Mouse (Mus musculus) MEL (cell line): ENCODE measurements at regions not wholly inside any gene's neighbourhood (a gene's known extent, or its start where the extent isn't known, plus 50 kb on each side); places are given as distances from the start of the nearest gene placed in this dataset.

Experiments used
- BHLHE40 ChIP-seq: IDR thresholded peaks from 2 replicates; pipeline ENCODE4 v1.6.1; 2012; ENCODE audit warnings: low read depth, mild to moderate bottlenecking, inconsistent platforms, low read length, improper control_type of control experiment, borderline replicate concordance
- CTCF ChIP-seq, 3 experiments: IDR thresholded peaks in 2 of 3; conservative IDR thresholded peaks in 1 of 3; 2 replicates each; pipeline ENCODE4 v1.5.1; 2011 to 2012; ENCODE audit warnings: low read length in 3 of 3, low read depth in 2 of 3, mild to moderate bottlenecking in 2 of 3, improper control_type of control experiment in 1 of 3, inconsistent platforms in 1 of 3, mixed read lengths in 1 of 3, moderate library complexity in 1 of 3; ENCODE audit not compliant: control insufficient read depth in 1 of 3, insufficient read depth in 1 of 3, poor library complexity in 1 of 3, severe bottlenecking in 1 of 3
- EP300 ChIP-seq, 2 experiments: IDR thresholded peaks; 2 replicates each; pipeline ENCODE4 v1.6.1; 2011; ENCODE audit warnings: improper control_type of control experiment in 2 of 2, low read length in 2 of 2, low read depth in 1 of 2, mild to moderate bottlenecking in 1 of 2
- GATA1 ChIP-seq: IDR thresholded peaks from 2 replicates; pipeline ENCODE4 v1.6.1; 2011; ENCODE audit warnings: low read depth, low read length, improper control_type of control experiment
- KAT2A ChIP-seq: conservative IDR thresholded peaks from 2 replicates; pipeline ENCODE4 v1.6.1; 2012; ENCODE audit warnings: low read depth, low read length, improper control_type of control experiment, inconsistent platforms
- MAZ ChIP-seq: IDR thresholded peaks from 2 replicates; pipeline ENCODE4 v1.6.1; 2012; ENCODE audit warnings: low read depth, mild to moderate bottlenecking, inconsistent platforms, low read length, improper control_type of control experiment
- POLR2A ChIP-seq, 2 experiments: IDR thresholded peaks; 2 replicates each; pipeline ENCODE4 v1.6.1; 2011 to 2012; ENCODE audit warnings: low read length in 2 of 2, mild to moderate bottlenecking in 2 of 2, control low read depth in 1 of 2, improper control_type of control experiment in 1 of 2, low read depth in 1 of 2, moderate library complexity in 1 of 2; ENCODE audit not compliant: control insufficient read depth in 1 of 2, insufficient read depth in 1 of 2, poor library complexity in 1 of 2
- POLR2AphosphoS2 ChIP-seq: IDR thresholded peaks from 2 replicates; pipeline ENCODE4 v1.6.1; 2011; ENCODE audit warnings: low read length, improper control_type of control experiment
- RCOR1 ChIP-seq: IDR thresholded peaks from 2 replicates; pipeline ENCODE4 v1.6.1; 2012; ENCODE audit warnings: low read depth, mild to moderate bottlenecking, inconsistent platforms, low read length, improper control_type of control experiment
- UBTF ChIP-seq: IDR thresholded peaks from 2 replicates; pipeline ENCODE4 v1.6.1; 2012; ENCODE audit warnings: low read depth, mild to moderate bottlenecking, inconsistent platforms, low read length, improper control_type of control experiment, moderate library complexity, borderline replicate concordance; ENCODE audit not compliant: insufficient read depth
- USF1 ChIP-seq: IDR thresholded peaks from 2 replicates; pipeline ENCODE4 v1.6.1; 2014; ENCODE audit warnings: low read depth, mild to moderate bottlenecking, inconsistent platforms, low read length, improper control_type of control experiment, moderate library complexity
- ZC3H11A ChIP-seq: IDR thresholded peaks from 2 replicates; pipeline ENCODE4 v1.6.1; 2012; ENCODE audit warnings: low read depth, mild to moderate bottlenecking, inconsistent platforms, low read length, improper control_type of control experiment
- ZKSCAN1 ChIP-seq: IDR thresholded peaks from 2 replicates; pipeline ENCODE4 v1.6.1; 2012; ENCODE audit warnings: low read depth, mild to moderate bottlenecking, inconsistent platforms, low read length, improper control_type of control experiment, moderate library complexity
- ZNF384 ChIP-seq: IDR thresholded peaks from 2 replicates; pipeline ENCODE4 v1.6.1; 2012; ENCODE audit warnings: low read depth, mild to moderate bottlenecking, inconsistent platforms, low read length, improper control_type of control experiment

- TF ChIP-seq UBTF, result no peak
- TF ChIP-seq BHLHE40, result no peak
- TF ChIP-seq ZKSCAN1, result no peak
- TF ChIP-seq KAT2A, result no peak
- TF ChIP-seq EP300 (IDR thresholded peaks at IDR 0.05; ENCODE audit: low read depth in 1 of 2, low read length in 2 of 2), result no peak
- no peak for TF ChIP-seq CTCF (IDR thresholded peaks at IDR 0.05 in 2 of 3, conservative IDR thresholded peaks at IDR 0.05 in 1 of 3; ENCODE audit: control insufficient read depth in 1 of 3, insufficient read depth in 1 of 3, low read depth in 2 of 3, low read length in 3 of 3, poor library complexity in 1 of 3, severe bottlenecking in 1 of 3)
- no peak for TF ChIP-seq RCOR1
- TF ChIP-seq GATA1, result no peak
- no peak for TF ChIP-seq POLR2A (IDR thresholded peaks at IDR 0.05; ENCODE audit: control insufficient read depth in 1 of 2, insufficient read depth in 1 of 2, low read depth in 1 of 2, low read length in 2 of 2, poor library complexity in 1 of 2)
- no peak for TF ChIP-seq ZNF384
- no peak for TF ChIP-seq USF1
- no peak for TF ChIP-seq POLR2AphosphoS2
- no peak for TF ChIP-seq ZC3H11A
- no peak for TF ChIP-seq MAZ
These were observed 165.5 kb upstream of the Ankrd50 start for GRCm38 (mm10) chr3:38650176-38650575.
